Mouse (Mus musculus): ENCODE results near the gene Sema7a. TPM values are rescaled to one million over a fixed set of nuclear protein-coding genes. Genes with fewer than 3 reads are reported as not detected.

The Sema7a gene
- total RNA-seq (2021) = 10 to 100 TPM; 38.9 to 43.7 TPM
- long read RNA-seq, experiment 1 = 0 reads
- long read RNA-seq, experiment 2, partial matches to known transcripts = 0 of 2 reads
- long read RNA-seq, experiment 2, other reads (novel, unspliced or antisense) = 0 of 2 reads

- intact Hi-C loops (cut with DNase I) = loop anchor here (5.0 kb wide), 1 partner anchor 77 kb away; no protein-coding TSS in a partner anchor
- DNase-seq = peak; percentile 84 to 87
Measured at GRCm38 (mm10) chr9:57939431-57940348, at the start of gene Sema7a. Sema7a (plus strand) TSS chr9:57940112.

- DNase-seq = no peak
- intact Hi-C loops (cut with DNase I) = no loop called here
Measured at GRCm38 (mm10) chr9:57900478-57900877, 39.4 kb upstream of the Sema7a start.

DNA sequence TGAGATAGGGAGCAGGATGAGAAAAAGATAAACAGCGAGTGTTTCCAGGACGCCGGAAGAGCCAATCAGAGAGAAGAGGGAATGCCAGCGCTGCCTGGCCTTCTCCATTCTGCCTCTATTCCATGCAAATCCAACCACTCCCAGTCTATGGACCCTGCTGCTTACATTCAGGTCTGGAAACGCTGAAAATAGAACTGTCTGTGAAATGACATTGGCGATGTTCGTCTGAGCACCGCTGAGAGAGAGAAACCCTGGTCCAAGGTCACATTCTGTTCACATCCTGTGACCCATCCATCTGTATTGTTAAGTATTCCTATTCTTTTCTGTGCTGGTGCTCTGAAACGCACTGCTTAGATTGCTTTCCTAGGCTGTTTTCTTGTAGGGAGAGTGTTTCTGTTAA lies 38.7 kb upstream of the Sema7a start:
- intact Hi-C loops (cut with DNase I) = no loop called here
- DNase-seq = no peak

- no peak for DNase-seq
- intact Hi-C loops (cut with DNase I) = no loop called here
Measured at GRCm38 (mm10) chr9:57901601-57902000, 38.3 kb upstream of the Sema7a start.

GRCm38 (mm10) chr9:57902132-57902531 lies 37.8 kb upstream of the Sema7a start:
- no peak for DNase-seq
- intact Hi-C loops (cut with DNase I) = no loop called here

DNA sequence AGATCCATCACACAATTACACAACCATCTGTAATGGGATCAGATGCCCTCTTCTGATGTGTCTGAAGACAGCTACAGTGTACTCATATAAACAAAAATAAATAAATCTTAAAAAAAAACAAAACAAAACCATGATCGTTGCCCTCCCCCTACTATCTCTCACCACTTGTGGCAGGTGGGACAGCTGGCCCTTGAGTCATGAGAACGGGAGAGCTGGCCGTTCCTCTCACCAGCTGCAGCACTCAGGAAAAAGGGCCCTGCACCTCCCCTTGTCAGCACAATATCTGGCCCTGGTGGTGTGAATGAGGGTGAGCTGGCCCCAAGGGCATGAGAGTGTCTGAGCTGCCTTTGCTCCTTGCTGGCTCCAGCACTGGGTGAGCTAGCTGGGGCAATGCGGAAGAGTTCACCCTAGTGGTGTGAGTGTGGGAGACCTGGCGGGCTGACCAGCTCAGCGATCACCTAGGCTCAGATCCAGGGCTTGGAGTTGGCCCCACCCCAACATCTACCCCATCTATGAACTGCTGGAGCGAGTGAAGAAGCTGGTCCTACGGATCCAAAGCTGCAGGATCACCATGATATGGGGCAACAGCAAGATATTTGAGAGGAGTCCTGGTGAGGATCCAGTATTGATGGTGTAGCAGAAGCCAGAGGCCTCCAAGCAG lies 36.2 kb upstream of the Sema7a start:
- intact Hi-C loops (cut with DNase I) = no loop called here

DNA sequence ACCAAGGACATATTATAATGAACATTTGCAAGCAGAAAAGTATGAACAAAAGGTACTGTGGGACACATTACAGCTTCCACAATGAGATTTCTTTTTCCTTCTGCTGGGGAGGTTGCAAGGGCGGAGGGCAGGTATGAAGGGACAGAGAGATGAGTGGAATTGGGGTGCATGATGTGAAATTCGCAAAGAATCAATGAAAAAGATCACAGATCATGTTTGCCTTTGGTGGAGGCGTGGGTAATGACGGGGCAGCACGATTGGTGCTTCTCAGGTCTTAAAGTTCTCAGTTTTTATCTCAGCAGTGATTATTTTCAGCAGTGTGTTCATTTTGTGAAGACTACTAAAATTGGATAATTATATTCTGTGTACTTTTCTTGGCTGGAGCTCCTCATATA lies 35.7 kb upstream of the Sema7a start:
- no peak for DNase-seq
- intact Hi-C loops (cut with DNase I) = no loop called here

More for the DNA sequence above, 36.2 kb upstream of the Sema7a start:
- peak in 1 of 2 experiments; percentile 9 for DNase-seq

GRCm38 (mm10) chr9:57907206-57907605 lies 32.7 kb upstream of the Sema7a start:
- DNase-seq = no peak
- intact Hi-C loops (cut with DNase I) = no loop called here

- intact Hi-C loops (cut with DNase I) = loop anchor here (5.0 kb wide), 1 partner anchor 48 kb away; no protein-coding TSS in a partner anchor
- DNase-seq = peak; percentile 89 to 92
Measured at GRCm38 (mm10) chr9:57910254-57911160, 29.4 kb upstream of the Sema7a start, which contains the start of gene Ubl7. Ubl7 (plus strand) TSS chr9:57910979.

DNA sequence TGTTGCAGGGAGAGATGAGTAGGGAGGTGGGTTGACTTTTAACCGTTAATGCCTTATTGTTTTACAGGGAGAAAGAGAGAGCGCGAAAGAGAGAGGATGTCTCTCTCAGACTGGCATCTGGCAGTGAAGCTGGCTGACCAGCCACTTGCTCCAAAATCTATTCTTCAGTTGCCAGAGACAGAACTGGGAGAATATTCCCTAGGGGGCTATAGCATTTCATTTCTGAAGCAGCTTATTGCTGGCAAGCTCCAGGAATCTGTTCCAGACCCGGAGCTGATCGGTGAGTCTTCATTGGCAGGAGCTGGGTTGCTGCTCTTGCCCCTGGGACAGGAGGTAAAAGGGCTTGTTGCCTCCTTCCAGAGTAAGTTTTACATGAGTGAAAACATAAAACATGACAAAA lies 27.3 kb upstream of the Sema7a start:
- no peak for DNase-seq
- intact Hi-C loops (cut with DNase I) = loop anchor here (5.0 kb wide), 1 partner anchor 50 kb away; no protein-coding TSS in a partner anchor

DNA sequence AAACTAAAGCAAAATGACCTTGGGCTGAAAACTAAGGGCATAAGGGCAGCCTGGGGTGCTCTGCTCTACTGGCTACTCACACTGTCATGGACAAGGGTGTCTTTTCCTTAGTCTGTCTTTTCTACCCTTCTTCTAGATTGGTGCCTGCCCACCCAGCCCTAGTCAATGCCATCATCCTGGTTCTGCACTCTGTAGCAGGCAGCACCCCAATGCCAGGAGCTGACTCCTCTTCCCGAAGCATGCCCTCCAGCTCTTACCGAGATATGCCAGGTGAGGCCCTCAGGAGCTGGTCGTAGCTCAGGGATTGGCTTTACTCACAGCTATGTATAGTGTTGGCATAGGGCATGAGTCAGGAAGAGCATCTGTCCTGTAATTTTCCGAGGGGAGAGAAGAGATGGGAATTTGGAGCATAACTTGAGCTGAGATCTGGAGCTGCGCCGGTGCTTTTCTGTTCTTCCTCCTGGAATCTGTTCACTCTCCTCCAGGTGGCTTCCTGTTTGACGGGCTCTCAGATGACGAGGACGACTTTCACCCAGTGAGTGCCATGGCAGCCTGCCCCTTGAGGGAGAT lies 18.3 kb upstream of the Sema7a start:
- intact Hi-C loops (cut with DNase I) = no loop called here
- no peak for DNase-seq

GRCm38 (mm10) chr9:57922381-57922780 lies 17.5 kb upstream of the Sema7a start:
- DNase-seq = no peak
- intact Hi-C loops (cut with DNase I) = no loop called here

GRCm38 (mm10) chr9:57923046-57923445 lies 16.9 kb upstream of the Sema7a start:
- DNase-seq = no peak
- intact Hi-C loops (cut with DNase I) = no loop called here

- DNase-seq = no peak
- intact Hi-C loops (cut with DNase I) = no loop called here
Measured at GRCm38 (mm10) chr9:57931166-57931767, 8.6 kb upstream of the Sema7a start.

- DNase-seq = no peak
- intact Hi-C loops (cut with DNase I) = no loop called here
Measured at GRCm38 (mm10) chr9:57932253-57932652, 7.7 kb upstream of the Sema7a start.

DNA sequence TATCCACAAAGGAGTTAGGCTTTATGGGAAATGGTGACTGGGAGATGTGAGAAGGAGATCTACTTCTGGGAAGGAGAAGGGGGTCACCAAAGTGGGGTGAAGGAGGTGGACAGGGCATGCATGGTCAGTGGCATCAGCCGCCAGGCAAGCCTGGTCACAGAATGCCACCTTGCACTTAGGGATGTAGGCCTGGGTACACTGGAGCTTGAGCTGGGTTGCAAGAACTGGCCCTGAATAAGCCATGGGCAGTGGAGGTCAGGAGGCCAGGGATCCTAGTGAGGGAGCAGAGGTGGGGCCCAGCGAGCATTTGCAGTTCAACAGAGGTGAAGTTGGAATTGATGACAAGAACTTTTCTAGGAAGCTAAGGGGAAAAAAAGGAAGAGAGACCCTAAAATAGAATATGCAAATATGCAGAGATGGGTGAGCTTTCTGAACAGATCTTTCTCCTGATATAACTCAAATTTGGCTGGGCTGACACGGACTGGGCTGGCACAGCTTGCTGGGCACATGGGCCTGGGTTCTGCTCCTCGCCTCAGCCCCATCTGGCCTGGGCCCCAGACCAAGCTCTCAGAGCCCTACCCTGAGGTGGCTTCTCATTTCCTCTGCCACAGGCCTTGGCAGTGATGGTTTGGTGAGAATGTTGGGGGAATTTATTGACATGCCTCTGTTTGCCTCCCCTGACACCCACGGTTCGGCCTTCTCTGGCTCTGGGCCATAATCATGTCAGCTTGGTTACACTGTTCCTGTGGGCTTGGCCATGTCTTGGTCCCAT lies 6.9 kb upstream of the Sema7a start:
- DNase-seq = no peak
- intact Hi-C loops (cut with DNase I) = no loop called here

- DNase-seq = peak; percentile 90 to 93
- intact Hi-C loops (cut with DNase I) = loop anchor here (1.0 to 5.0 kb wide), 3 partner anchors 55 to 74 kb away; no protein-coding TSS in a partner anchor
Measured at GRCm38 (mm10) chr9:57935683-57936437, 4.1 kb upstream of the Sema7a start.

DNA sequence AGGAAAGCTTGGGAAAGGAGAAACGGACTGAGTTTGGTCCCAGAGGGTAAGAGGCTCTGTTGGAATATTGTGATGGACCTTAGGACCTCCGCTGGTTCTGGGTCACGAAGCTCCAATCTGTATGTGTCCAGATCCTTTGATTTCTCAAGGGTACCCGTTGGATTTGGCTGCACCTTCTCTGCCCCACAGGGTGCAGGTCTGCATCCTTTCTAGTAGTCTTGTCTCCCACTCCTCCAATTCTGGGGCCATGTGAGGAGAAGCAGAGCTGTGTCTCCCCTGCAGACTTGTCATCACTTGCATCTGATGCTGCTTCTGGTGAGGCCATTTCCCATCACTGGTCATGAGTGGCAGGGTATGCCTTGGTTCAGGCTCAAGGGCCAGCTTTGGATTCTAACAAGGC lies 2.7 kb upstream of the Sema7a start:
- no peak for DNase-seq
- intact Hi-C loops (cut with DNase I) = loop anchor here (5.0 kb wide), 1 partner anchor 75 kb away; no protein-coding TSS in a partner anchor
